Mouse (Mus musculus): ENCODE measurements at regions not wholly inside any gene's neighbourhood (a gene's known extent, or its start where the extent isn't known, plus 50 kb on each side); places are given as distances from the start of the nearest gene placed in this dataset.

DNA sequence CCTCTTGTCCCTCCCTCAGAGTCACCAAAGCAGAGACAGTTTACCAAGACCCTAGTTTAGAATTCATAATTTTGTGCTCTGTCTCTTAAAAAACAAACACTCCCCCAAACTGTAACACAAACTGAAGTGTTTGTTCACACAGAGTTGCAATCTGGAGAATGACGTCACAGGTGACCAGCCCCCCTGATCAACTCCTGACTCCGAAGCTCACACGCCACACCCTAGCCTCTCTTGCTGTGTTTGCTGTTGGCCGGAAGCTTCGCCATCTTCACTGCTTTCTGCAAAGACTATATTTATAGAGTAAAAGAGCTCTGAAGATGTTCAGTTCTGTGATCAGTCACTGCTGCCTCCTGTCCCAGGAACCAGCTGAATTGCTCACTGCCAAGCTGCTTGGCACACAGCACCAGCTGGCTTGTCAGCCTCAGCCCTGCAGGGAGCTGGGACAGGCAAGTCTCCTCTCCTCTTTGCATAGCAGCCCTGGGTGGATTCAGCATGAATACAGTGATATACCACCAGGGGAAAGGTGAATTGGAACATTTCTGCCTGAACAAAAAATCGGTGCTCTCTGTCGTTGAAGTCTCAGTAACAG lies 57.3 kb upstream of the Tspan2 start:
- TF ChIP-seq CTCF (IDR thresholded peaks at IDR 0.05; ENCODE audit: control insufficient read depth, insufficient read depth, insufficient replicate concordance, low read depth, low read length): no peak
- no peak for TF ChIP-seq POLR2A (IDR thresholded peaks at IDR 0.05; ENCODE audit: control insufficient read depth, low read depth, low read length)

Measured in testis, adult 2 months (tissue).